Mouse (Mus musculus) skeletal muscle tissue, adult 2 months (tissue): ENCODE results near the gene Oas2.

Source experiments
- DNase-seq: peaks from one replicate; pipeline ENCODE4 v3.0.0-alpha.2; 2012; ENCODE audit warnings: low read depth, low spot score

Gene Oas2

GRCm38 (mm10) chr5:120696865-120697264 lies 52.8 kb downstream of the Oas2 start:
- DNase-seq = no peak

- no peak for DNase-seq
These were observed 53.5 kb downstream of the Oas2 start for GRCm38 (mm10) chr5:120696057-120696743.

- DNase-seq = no peak
These were observed 55.0 kb downstream of the Oas2 start for GRCm38 (mm10) chr5:120694695-120695074.

- no peak for DNase-seq
These were observed 55.5 kb downstream of the Oas2 start for GRCm38 (mm10) chr5:120693931-120694694.

GRCm38 (mm10) chr5:120692034-120692433 lies 57.6 kb downstream of the Oas2 start:
- no peak for DNase-seq

GRCm38 (mm10) chr5:120690417-120690816 lies 59.2 kb downstream of the Oas2 start:
- no peak for DNase-seq

- DNase-seq = no peak
These were observed 61.2 kb downstream of the Oas2 start for GRCm38 (mm10) chr5:120688434-120688833.

GRCm38 (mm10) chr5:120687897-120688296 lies 61.8 kb downstream of the Oas2 start:
- DNase-seq = no peak

- DNase-seq = no peak
These were observed 62.2 kb downstream of the Oas2 start for GRCm38 (mm10) chr5:120687484-120687851.

GRCm38 (mm10) chr5:120686749-120687483 lies 62.7 kb downstream of the Oas2 start:
- DNase-seq = no peak

GRCm38 (mm10) chr5:120685678-120686077 lies 64.0 kb downstream of the Oas2 start:
- no peak for DNase-seq

- DNase-seq = no peak
These were observed 66.5 kb downstream of the Oas2 start for GRCm38 (mm10) chr5:120682982-120683771.

GRCm38 (mm10) chr5:120680918-120681317 lies 68.7 kb downstream of the Oas2 start:
- no peak for DNase-seq
